Mouse (Mus musculus): ENCODE measurements at regions not wholly inside any gene's neighbourhood (a gene's known extent, or its start where the extent isn't known, plus 50 kb on each side); places are given as distances from the start of the nearest gene placed in this dataset.

- Histone ChIP-seq H3K4me3 (ENCODE audit: insufficient read depth, low read depth, low read length) (no peak overlapping the region), H3K27ac (replicated peaks; ENCODE audit: low read depth, low read length) (no peak overlapping the region), H3K4me1 (ENCODE audit: control insufficient read depth, insufficient read depth, insufficient read length, low read length) (no peaks in the 10 kb centered on the region)
Measured at GRCm38 (mm10) chr9:40617676-40618062, 52.7 kb upstream of the Gm21915 start.

- Histone ChIP-seq H3K4me1 (ENCODE audit: control insufficient read depth, insufficient read depth, insufficient read length, low read length) (no peaks in the 10 kb centered on the region), H3K4me3 (ENCODE audit: insufficient read depth, low read depth, low read length) (no peak overlapping the region), H3K27ac (replicated peaks; ENCODE audit: low read depth, low read length) (no peak overlapping the region)
Measured at GRCm38 (mm10) chr9:40617036-40617675, 53.3 kb upstream of the Gm21915 start.

- H3K27ac ChIP-seq (replicated peaks; ENCODE audit: low read depth, low read length), result no peak overlapping the region
- no peak overlapping the region for H3K4me3 ChIP-seq (ENCODE audit: insufficient read depth, low read depth, low read length)
- H3K4me1 ChIP-seq (ENCODE audit: control insufficient read depth, insufficient read depth, insufficient read length, low read length), result no peaks in the 10 kb centered on the region
Measured at GRCm38 (mm10) chr9:40616426-40617035, 53.9 kb upstream of the Gm21915 start.

GRCm38 (mm10) chr9:40615891-40616290, 54.5 kb upstream of the Gm21915 start:
- H3K4me1 ChIP-seq (ENCODE audit: control insufficient read depth, insufficient read depth, insufficient read length, low read length), result no peaks in the 10 kb centered on the region
- no peak overlapping the region for H3K4me3 ChIP-seq (ENCODE audit: insufficient read depth, low read depth, low read length)
- H3K27ac ChIP-seq (replicated peaks; ENCODE audit: low read depth, low read length), result no peak overlapping the region

- Histone ChIP-seq H3K4me3 (ENCODE audit: insufficient read depth, low read depth, low read length) (no peak overlapping the region), H3K27ac (replicated peaks; ENCODE audit: low read depth, low read length) (no peak overlapping the region), H3K4me1 (ENCODE audit: control insufficient read depth, insufficient read depth, insufficient read length, low read length) (no peaks in the 10 kb centered on the region)
Measured at GRCm38 (mm10) chr9:40614071-40614470, 56.3 kb upstream of the Gm21915 start.

- Histone ChIP-seq H3K4me3 (ENCODE audit: insufficient read depth, low read depth, low read length) (no peak overlapping the region), H3K4me1 (ENCODE audit: control insufficient read depth, insufficient read depth, insufficient read length, low read length) (no peaks in the 10 kb centered on the region), H3K27ac (replicated peaks; ENCODE audit: low read depth, low read length) (no peak overlapping the region)
Measured at GRCm38 (mm10) chr9:40613182-40613581, 57.2 kb upstream of the Gm21915 start.

- Histone ChIP-seq H3K27ac (replicated peaks; ENCODE audit: low read depth, low read length) (no peak overlapping the region), H3K4me3 (ENCODE audit: insufficient read depth, low read depth, low read length) (no peak overlapping the region), H3K4me1 (ENCODE audit: control insufficient read depth, insufficient read depth, insufficient read length, low read length) (no peaks in the 10 kb centered on the region)
Measured at GRCm38 (mm10) chr9:40612755-40613154, 57.7 kb upstream of the Gm21915 start.

- no peak overlapping the region for H3K27ac ChIP-seq (replicated peaks; ENCODE audit: low read depth, low read length)
- no peaks in the 10 kb centered on the region for H3K4me1 ChIP-seq (ENCODE audit: control insufficient read depth, insufficient read depth, insufficient read length, low read length)
- no peak overlapping the region for H3K4me3 ChIP-seq (ENCODE audit: insufficient read depth, low read depth, low read length)
Measured at GRCm38 (mm10) chr9:40612312-40612711, 58.1 kb upstream of the Gm21915 start.

GRCm38 (mm10) chr9:40611626-40612025, 58.8 kb upstream of the Gm21915 start:
- no peak overlapping the region for H3K4me3 ChIP-seq (ENCODE audit: insufficient read depth, low read depth, low read length)
- H3K4me1 ChIP-seq (ENCODE audit: control insufficient read depth, insufficient read depth, insufficient read length, low read length), result no peaks in the 10 kb centered on the region
- H3K27ac ChIP-seq (replicated peaks; ENCODE audit: low read depth, low read length), result no peak overlapping the region

- no peak overlapping the region for H3K4me3 ChIP-seq (ENCODE audit: insufficient read depth, low read depth, low read length)
- no peaks in the 10 kb centered on the region for H3K4me1 ChIP-seq (ENCODE audit: control insufficient read depth, insufficient read depth, insufficient read length, low read length)
- H3K27ac ChIP-seq (replicated peaks; ENCODE audit: low read depth, low read length), result no peak overlapping the region
Measured at GRCm38 (mm10) chr9:40608596-40608995, 61.8 kb upstream of the Gm21915 start.

GRCm38 (mm10) chr9:40607941-40608340, 62.5 kb upstream of the Gm21915 start:
- Histone ChIP-seq H3K4me1 (ENCODE audit: control insufficient read depth, insufficient read depth, insufficient read length, low read length) (no peaks in the 10 kb centered on the region), H3K27ac (replicated peaks; ENCODE audit: low read depth, low read length) (no peak overlapping the region), H3K4me3 (ENCODE audit: insufficient read depth, low read depth, low read length) (no peak overlapping the region)

- Histone ChIP-seq H3K4me3 (ENCODE audit: insufficient read depth, low read depth, low read length) (no peak overlapping the region), H3K4me1 (ENCODE audit: control insufficient read depth, insufficient read depth, insufficient read length, low read length) (no peaks in the 10 kb centered on the region), H3K27ac (replicated peaks; ENCODE audit: low read depth, low read length) (no peak overlapping the region)
Measured at GRCm38 (mm10) chr9:40603521-40603920, 66.9 kb upstream of the Gm21915 start.

GRCm38 (mm10) chr9:40598431-40598831, 67.2 kb upstream of the Gramd1b start:
- Histone ChIP-seq H3K4me1 (ENCODE audit: control insufficient read depth, insufficient read depth, insufficient read length, low read length) (no peaks in the 10 kb centered on the region), H3K4me3 (ENCODE audit: insufficient read depth, low read depth, low read length) (no peak overlapping the region), H3K27ac (replicated peaks; ENCODE audit: low read depth, low read length) (no peak overlapping the region)

GRCm38 (mm10) chr9:40587421-40587820, 56.2 kb upstream of the Gramd1b start:
- no peak overlapping the region for H3K4me3 ChIP-seq (ENCODE audit: insufficient read depth, low read depth, low read length)
- no peaks in the 10 kb centered on the region for H3K4me1 ChIP-seq (ENCODE audit: control insufficient read depth, insufficient read depth, insufficient read length, low read length)
- no peak overlapping the region for H3K27ac ChIP-seq (replicated peaks; ENCODE audit: low read depth, low read length)

- Histone ChIP-seq H3K27ac (replicated peaks; ENCODE audit: low read depth, low read length) (no peak overlapping the region), H3K4me1 (ENCODE audit: control insufficient read depth, insufficient read depth, insufficient read length, low read length) (no peaks in the 10 kb centered on the region), H3K4me3 (ENCODE audit: insufficient read depth, low read depth, low read length) (no peak overlapping the region)
Measured at GRCm38 (mm10) chr9:40586581-40586980, 55.4 kb upstream of the Gramd1b start.

- H3K4me3 ChIP-seq (ENCODE audit: insufficient read depth, low read depth, low read length), result no peak overlapping the region
- H3K4me1 ChIP-seq (ENCODE audit: control insufficient read depth, insufficient read depth, insufficient read length, low read length), result no peaks in the 10 kb centered on the region
- H3K27ac ChIP-seq (replicated peaks; ENCODE audit: low read depth, low read length), result no peak overlapping the region
Measured at GRCm38 (mm10) chr9:40583554-40583953, 52.4 kb upstream of the Gramd1b start.

Measured in brown adipose tissue, adult 24 weeks (tissue).